Mouse (Mus musculus) C2C12 (cell line): Measurements from ENCODE around the gene Nck2.

ENCODE experiments used
- CTCF ChIP-seq: IDR thresholded peaks from one replicate; pipeline ENCODE4 v1.5.1; 2011; ENCODE audit not compliant: control insufficient read depth, insufficient read depth, insufficient read length
- FOSL1 ChIP-seq: IDR thresholded peaks from one replicate; pipeline ENCODE4 v1.8.0; 2011; ENCODE audit warnings: mild to moderate bottlenecking, low read length; ENCODE audit not compliant: poor library complexity, insufficient read depth, severe bottlenecking
- MAX ChIP-seq: IDR thresholded peaks from one replicate; pipeline ENCODE4 v1.6.1; 2011; ENCODE audit warnings: mild to moderate bottlenecking, control low read depth
- MYOD1 ChIP-seq: IDR thresholded peaks from one replicate; pipeline ENCODE4 v1.6.1; 2011; ENCODE audit warnings: low read depth; ENCODE audit not compliant: control insufficient read depth, insufficient read length
- USF1 ChIP-seq: IDR thresholded peaks from one replicate; pipeline ENCODE4 v1.6.1; 2011; ENCODE audit warnings: low read depth, mild to moderate bottlenecking, control low read depth, moderate library complexity

DNA sequence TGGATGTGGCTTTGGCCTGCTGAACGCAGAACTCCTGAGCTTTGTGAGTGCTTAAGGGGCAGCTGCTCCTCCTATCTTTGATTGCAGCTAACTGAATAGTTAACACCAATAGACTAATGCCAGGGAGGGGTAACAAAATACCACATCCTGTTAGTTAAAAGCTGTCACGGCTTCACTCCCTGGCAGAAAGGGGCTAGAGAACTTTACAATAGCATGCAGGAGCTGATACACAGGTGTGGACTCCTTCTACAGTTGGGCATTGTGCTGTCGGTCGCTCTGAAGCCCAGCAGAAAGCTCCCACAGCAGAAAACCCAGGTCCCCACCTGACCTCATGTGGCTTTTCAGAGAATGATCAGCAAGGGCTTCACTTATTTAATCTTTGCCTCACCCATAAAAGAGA lies 98.0 kb downstream of the Nck2 start:
- no peak for TF ChIP-seq CTCF
- no peak for TF ChIP-seq MYOD1
- TF ChIP-seq FOSL1, result no peak
- no peak for TF ChIP-seq MAX
- no peak for TF ChIP-seq USF1
